Mouse (Mus musculus): ENCODE data around the gene Pp2d1. TPM values are rescaled to one million over a fixed set of nuclear protein-coding genes. Genes with fewer than 3 reads are reported as not detected.
A peak's percentile ranks its signal among the peaks of the same experiment; 100 is the strongest.

The Pp2d1 gene
- polyA plus RNA-seq, 1 experiment from 2014 or later = 0.24 TPM

DNA sequence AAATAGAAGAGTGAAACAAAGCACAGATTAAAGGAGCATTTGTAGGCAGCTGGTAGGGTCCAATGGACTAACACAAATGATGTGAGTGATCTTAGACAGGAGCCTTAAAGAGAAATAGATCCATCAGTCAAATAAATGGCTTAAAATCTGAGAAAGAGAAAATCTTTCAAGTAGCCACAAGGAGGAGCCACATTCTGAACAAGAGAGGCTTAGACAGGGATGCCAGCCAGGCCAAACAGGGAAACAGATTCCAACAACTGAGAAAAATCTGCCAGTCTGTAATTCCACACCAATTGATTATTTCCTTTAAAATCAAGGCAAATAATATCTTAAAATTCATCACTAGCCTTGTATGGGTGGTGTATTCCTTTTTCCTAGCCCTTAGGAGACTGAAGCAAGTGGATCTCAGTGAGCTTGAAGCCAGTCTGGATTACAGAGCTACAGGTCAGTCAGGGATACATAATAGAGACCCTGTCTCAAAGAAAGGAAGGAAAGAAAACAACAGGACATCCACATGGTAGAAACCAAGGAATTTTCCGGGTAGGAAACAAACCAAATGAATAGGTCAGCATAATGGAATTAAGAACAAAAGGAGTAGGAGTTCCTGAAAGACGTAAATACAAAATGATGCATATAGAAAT lies 26.8 kb downstream of the Pp2d1 start:
- Histone ChIP-seq H3K9ac (ENCODE audit: low read length) (no peak overlapping the region), H3K27ac (ENCODE audit: low read length) (no peak overlapping the region), H3K9me3 (ENCODE audit: control insufficient read depth, low read length) (no peaks in the 10 kb centered on the region), H3K4me1 (replicated peaks; ENCODE audit: control insufficient read depth, insufficient read depth, low read length) (no peaks in the 10 kb centered on the region), H3K36me3 (ENCODE audit: control insufficient read depth, insufficient read depth, low read length) (no peaks in the 10 kb centered on the region), H3K4me2 (ENCODE audit: low read depth, low read length) (no peak overlapping the region), H3K27me3 (ENCODE audit: control insufficient read depth, insufficient read depth, low read depth, low read length) (no peaks in the 10 kb centered on the region), H3K4me3 (ENCODE audit: low read length) (no peak overlapping the region)
- no peak for ATAC-seq (ENCODE audit: low read depth)
- WGBS = 86% methylated on average over 2 of the region's 2 CpGs

DNA sequence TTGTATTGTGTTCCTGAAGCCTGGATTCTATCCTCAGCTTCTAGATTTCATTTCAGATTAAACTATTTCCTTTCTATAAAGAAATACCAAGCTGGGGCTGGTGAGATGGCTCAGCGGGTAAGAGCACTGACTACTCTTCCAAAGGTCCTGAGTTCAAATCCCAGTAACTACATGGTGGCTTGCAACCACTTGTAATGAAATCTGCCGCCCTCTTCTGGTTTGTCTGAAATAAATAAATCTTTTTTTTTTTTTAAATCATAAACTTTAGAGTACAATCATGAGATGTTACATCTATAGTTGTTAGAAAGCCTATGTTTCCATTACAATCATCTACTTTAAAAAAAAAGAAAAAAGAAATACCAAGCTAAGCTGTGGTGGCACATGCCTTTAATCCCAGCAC lies 36.3 kb downstream of the Pp2d1 start:
- 87% methylated on average over 2 of the region's 2 CpGs for WGBS
- Histone ChIP-seq H3K27ac (ENCODE audit: low read length) (no peak overlapping the region), H3K4me2 (ENCODE audit: low read depth, low read length) (no peak overlapping the region), H3K9ac (ENCODE audit: low read length) (no peak overlapping the region), H3K4me1 (replicated peaks; ENCODE audit: control insufficient read depth, insufficient read depth, low read length) (no peaks in the 10 kb centered on the region), H3K9me3 (ENCODE audit: control insufficient read depth, low read length) (no peaks in the 10 kb centered on the region), H3K4me3 (ENCODE audit: low read length) (no peak overlapping the region), H3K36me3 (ENCODE audit: control insufficient read depth, insufficient read depth, low read length) (peaks cover 48% of the 10 kb centered on the region), H3K27me3 (ENCODE audit: control insufficient read depth, insufficient read depth, low read depth, low read length) (no peaks in the 10 kb centered on the region)
- ATAC-seq (ENCODE audit: low read depth) = no peak

- 88% methylated on average over 1 of the region's 1 CpGs for WGBS
- Histone ChIP-seq H3K4me3 (ENCODE audit: low read length) (no peak overlapping the region), H3K27me3 (ENCODE audit: control insufficient read depth, insufficient read depth, low read depth, low read length) (no peaks in the 10 kb centered on the region), H3K4me1 (replicated peaks; ENCODE audit: control insufficient read depth, insufficient read depth, low read length) (no peaks in the 10 kb centered on the region), H3K27ac (ENCODE audit: low read length) (no peak overlapping the region), H3K36me3 (ENCODE audit: control insufficient read depth, insufficient read depth, low read length) (peaks cover 9% of the 10 kb centered on the region), H3K9ac (ENCODE audit: low read length) (no peak overlapping the region), H3K4me2 (ENCODE audit: low read depth, low read length) (no peak overlapping the region), H3K9me3 (ENCODE audit: control insufficient read depth, low read length) (no peaks in the 10 kb centered on the region)
- no peak for ATAC-seq (ENCODE audit: low read depth)
Observed at GRCm38 (mm10) chr17:53489007-53489378, 50.3 kb downstream of the Pp2d1 start.

DNA sequence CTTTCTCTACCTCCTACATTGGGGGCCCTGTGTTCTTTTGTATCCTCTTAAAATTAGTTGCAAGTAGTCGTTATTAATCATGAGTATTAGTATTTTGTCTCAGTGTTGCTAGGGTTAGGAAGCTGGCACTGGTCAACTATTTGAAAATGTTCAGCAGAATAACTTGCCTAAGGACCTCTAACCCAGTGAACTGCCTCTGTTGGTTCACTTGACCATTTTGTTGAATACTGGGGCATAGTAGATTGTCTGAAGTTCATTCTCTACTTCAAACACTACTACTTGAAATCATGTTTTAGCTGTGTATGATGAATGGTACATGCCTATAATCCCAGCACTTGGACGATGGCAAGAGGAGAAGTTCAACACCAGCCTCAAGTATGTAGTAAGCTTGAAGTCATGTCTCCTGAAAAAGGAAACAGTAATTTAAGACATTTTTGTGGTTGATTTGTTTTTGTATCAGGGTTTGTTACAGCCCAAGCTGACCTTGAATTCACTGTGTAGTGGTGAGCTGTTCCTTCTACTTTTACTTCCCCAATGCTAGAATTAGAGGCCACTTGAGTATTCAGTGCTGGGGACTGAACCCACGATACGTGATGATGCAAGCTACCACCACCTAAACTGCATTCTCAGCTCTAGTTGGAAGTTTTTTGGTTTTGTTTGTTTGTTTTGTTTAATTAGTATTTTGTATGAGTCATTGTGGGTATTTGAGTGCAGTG lies 50.8 kb downstream of the Pp2d1 start:
- Histone ChIP-seq H3K4me3 (ENCODE audit: low read length) (no peak overlapping the region), H3K36me3 (ENCODE audit: control insufficient read depth, insufficient read depth, low read length) (peaks cover 6% of the 10 kb centered on the region), H3K9ac (ENCODE audit: low read length) (no peak overlapping the region), H3K27me3 (ENCODE audit: control insufficient read depth, insufficient read depth, low read depth, low read length) (no peaks in the 10 kb centered on the region), H3K4me1 (replicated peaks; ENCODE audit: control insufficient read depth, insufficient read depth, low read length) (no peaks in the 10 kb centered on the region), H3K4me2 (ENCODE audit: low read depth, low read length) (no peak overlapping the region), H3K9me3 (ENCODE audit: control insufficient read depth, low read length) (no peaks in the 10 kb centered on the region), H3K27ac (ENCODE audit: low read length) (no peak overlapping the region)
- 81% methylated on average over 4 of the region's 4 CpGs for WGBS
- ATAC-seq (ENCODE audit: low read depth) = no peak

GRCm38 (mm10) chr17:53480433-53480832 lies 58.8 kb downstream of the Pp2d1 start:
- Histone ChIP-seq H3K9ac (ENCODE audit: low read length) (peak overlapping the region; percentile 98), H3K27ac (ENCODE audit: low read length) (no peak overlapping the region), H3K4me1 (replicated peaks; ENCODE audit: control insufficient read depth, insufficient read depth, low read length) (peaks cover 15% of the 10 kb centered on the region), H3K27me3 (ENCODE audit: control insufficient read depth, insufficient read depth, low read depth, low read length) (no peaks in the 10 kb centered on the region), H3K36me3 (ENCODE audit: control insufficient read depth, insufficient read depth, low read length) (peaks cover 4% of the 10 kb centered on the region), H3K4me2 (ENCODE audit: low read depth, low read length) (peak overlapping the region; percentile 75), H3K9me3 (ENCODE audit: control insufficient read depth, low read length) (no peaks in the 10 kb centered on the region), H3K4me3 (ENCODE audit: low read length) (peak overlapping the region; percentile 98)
- 41% methylated on average over 7 of the region's 7 CpGs for WGBS
- no peak for ATAC-seq (ENCODE audit: low read depth)

GRCm38 (mm10) chr17:53479604-53480041 lies 59.6 kb downstream of the Pp2d1 start:
- peak overlapping the region; percentile 75 for H3K4me2 ChIP-seq (ENCODE audit: low read depth, low read length)
- H3K4me3 ChIP-seq (ENCODE audit: low read length) = peak overlapping the region; percentile 98
- peaks cover 15% of the 10 kb centered on the region for H3K4me1 ChIP-seq (replicated peaks; ENCODE audit: control insufficient read depth, insufficient read depth, low read length)
- no peaks in the 10 kb centered on the region for H3K27me3 ChIP-seq (ENCODE audit: control insufficient read depth, insufficient read depth, low read depth, low read length)
- peak; percentile 10 for ATAC-seq (ENCODE audit: low read depth)
- H3K27ac ChIP-seq (ENCODE audit: low read length) = peak overlapping the region; percentile 97
- peaks cover 2% of the 10 kb centered on the region for H3K36me3 ChIP-seq (ENCODE audit: control insufficient read depth, insufficient read depth, low read length)
- WGBS = 0% methylated on average over 24 of the region's 33 CpGs
- H3K9me3 ChIP-seq (ENCODE audit: control insufficient read depth, low read length) = no peaks in the 10 kb centered on the region
- H3K9ac ChIP-seq (ENCODE audit: low read length) = peak overlapping the region; percentile 98

DNA sequence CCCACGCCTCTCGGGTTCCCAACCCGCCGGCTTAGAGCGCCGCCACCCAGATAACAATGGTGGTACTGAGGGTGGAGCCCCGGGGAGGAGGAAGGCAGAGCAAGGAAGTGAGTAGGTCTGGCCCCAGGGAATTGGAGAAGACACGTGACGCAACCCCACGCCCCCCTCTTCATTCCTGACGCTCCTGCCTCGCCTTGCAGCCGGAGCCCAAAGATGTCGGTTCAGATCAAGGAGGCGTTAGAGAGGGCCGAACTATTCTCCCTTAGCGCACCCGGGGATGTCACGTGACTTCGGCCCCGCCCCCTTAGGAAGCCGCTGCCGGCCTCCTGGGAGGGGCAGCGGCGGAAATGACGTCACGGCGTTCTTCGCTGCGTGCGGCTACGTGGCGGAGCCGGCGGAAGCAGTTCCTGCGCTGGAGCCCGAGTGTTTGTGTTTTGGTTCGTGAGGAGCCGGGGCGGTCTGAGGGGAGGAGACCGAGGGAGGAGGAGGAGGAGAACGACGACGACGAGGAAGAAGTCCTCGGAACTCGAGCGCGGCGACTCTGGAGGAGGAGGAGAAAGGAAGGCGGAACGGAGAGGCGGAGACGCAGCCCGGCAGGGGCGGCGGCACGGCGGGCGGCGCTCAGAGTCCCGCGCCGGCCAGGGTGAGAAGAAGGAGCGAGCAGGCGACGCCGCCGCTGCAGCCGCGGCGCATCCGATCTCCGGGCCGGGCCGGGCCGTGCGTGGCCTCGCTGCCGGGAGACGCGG lies 60.2 kb downstream of the Pp2d1 start, which contains the start of gene Rab5a:
Rab5a (plus strand) TSS at position 377 of the 746 bp plus-strand sequence.
- peak within 1 kb of the TSS; percentile 97 for H3K27ac ChIP-seq (ENCODE audit: low read length)
- ATAC-seq (ENCODE audit: low read depth) = peak; percentile 97
- no peaks in the 10 kb centered on the region for H3K27me3 ChIP-seq (ENCODE audit: control insufficient read depth, insufficient read depth, low read depth, low read length)
- peak within 1 kb of the TSS; percentile 98 for H3K9ac ChIP-seq (ENCODE audit: low read length)
- peak within 1 kb of the TSS; percentile 98 for H3K4me3 ChIP-seq (ENCODE audit: low read length)
- H3K9me3 ChIP-seq (ENCODE audit: control insufficient read depth, low read length) = no peaks in the 10 kb centered on the region
- H3K4me2 ChIP-seq (ENCODE audit: low read depth, low read length) = peak within 1 kb of the TSS; percentile 75
- H3K36me3 ChIP-seq (ENCODE audit: control insufficient read depth, insufficient read depth, low read length) = no peaks in the 10 kb centered on the region
- WGBS = 0% methylated on average over 71 of the region's 82 CpGs
- H3K4me1 ChIP-seq (replicated peaks; ENCODE audit: control insufficient read depth, insufficient read depth, low read length) = peaks cover 15% of the 10 kb centered on the region

DNA sequence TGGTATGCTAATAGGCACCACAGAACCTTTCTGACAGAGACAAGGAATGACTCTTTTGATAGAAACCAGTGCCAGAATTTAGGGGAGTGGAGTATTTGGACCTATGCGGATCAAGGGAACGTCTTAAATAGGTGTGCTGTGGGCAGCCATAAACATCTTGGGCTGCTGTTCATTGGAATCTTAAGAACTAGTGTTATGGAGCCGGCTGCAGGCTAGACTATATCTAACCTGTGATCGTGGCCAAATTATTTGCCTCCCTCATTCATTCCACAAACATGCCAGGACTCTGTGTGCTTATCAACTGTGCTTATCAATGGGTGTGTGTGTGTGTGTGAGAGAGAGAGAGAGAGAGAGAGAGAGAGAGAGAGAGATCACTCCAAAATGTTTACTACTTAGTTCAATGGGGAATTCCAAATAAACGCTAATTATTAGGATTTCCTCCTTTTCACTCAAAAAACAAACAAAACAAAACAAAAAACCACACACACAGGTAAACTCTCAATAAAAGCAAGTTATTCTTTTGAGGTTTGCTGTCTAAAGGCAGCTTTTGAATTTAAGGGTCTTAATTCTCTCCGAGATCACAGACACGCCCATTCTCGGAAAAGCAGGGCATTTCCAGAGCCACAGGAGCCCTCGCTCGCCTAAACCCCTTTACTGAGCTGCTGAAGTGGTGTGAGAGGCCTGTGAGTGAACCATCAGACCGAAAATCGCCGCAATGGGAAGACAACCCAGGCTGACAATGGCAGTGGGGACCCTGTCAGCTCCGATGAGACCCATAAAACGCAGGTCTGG lies 61.0 kb downstream of the Pp2d1 start:
- 5% methylated on average over 15 of the region's 15 CpGs for WGBS
- ATAC-seq (ENCODE audit: low read depth) = no peak; the same call in 1 of the 2 replicates

More for the DNA sequence above, 61.0 kb downstream of the Pp2d1 start:
- Histone ChIP-seq H3K4me3 (ENCODE audit: low read length) (peak overlapping the region; percentile 98), H3K27ac (ENCODE audit: low read length) (peak overlapping the region; percentile 97), H3K4me2 (ENCODE audit: low read depth, low read length) (peak overlapping the region; percentile 64), H3K9ac (ENCODE audit: low read length) (peak overlapping the region; percentile 78), H3K27me3 (ENCODE audit: control insufficient read depth, insufficient read depth, low read depth, low read length) (no peaks in the 10 kb centered on the region), H3K4me1 (replicated peaks; ENCODE audit: control insufficient read depth, insufficient read depth, low read length) (peaks cover 15% of the 10 kb centered on the region), H3K9me3 (ENCODE audit: control insufficient read depth, low read length) (no peaks in the 10 kb centered on the region), H3K36me3 (ENCODE audit: control insufficient read depth, insufficient read depth, low read length) (no peaks in the 10 kb centered on the region)
